Mouse (Mus musculus) R1 (cell line): ENCODE measurements around the gene Orc4.

Source experiments
- DNase-seq: peaks from one replicate; pipeline ENCODE4 v3.0.0-alpha.2; 2018; ENCODE audit warnings: low read depth, low spot score

Orc4 gene

DNA sequence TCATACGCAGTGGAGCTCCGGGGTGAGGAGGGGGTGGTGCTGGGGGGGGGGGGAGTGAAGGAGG, at the start of gene Orc4:
Gene Orc4 (minus strand): TSS at position 26 of the 64 bp plus-strand sequence.
- no peak for DNase-seq

DNA sequence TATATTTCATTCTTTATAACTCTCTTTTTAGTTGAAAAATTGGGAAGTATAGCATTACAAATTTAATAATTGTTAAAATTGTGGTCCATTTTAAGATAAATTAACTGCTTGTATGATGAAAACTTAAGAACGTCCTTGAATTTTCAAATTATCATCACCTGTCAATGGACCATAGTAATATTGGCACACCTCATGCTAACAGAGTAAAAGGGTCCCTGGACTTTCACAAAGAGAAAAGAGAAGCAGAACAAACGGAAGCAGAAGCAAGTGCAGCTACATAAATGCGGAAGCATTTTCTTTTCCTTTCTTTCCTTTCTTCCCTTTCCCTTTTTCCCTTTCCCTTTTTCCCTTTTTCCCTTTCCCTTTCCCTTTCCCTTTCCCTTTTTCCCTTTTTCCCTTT, 40.2 kb upstream of the Orc4 start:
- no peak for DNase-seq

DNA sequence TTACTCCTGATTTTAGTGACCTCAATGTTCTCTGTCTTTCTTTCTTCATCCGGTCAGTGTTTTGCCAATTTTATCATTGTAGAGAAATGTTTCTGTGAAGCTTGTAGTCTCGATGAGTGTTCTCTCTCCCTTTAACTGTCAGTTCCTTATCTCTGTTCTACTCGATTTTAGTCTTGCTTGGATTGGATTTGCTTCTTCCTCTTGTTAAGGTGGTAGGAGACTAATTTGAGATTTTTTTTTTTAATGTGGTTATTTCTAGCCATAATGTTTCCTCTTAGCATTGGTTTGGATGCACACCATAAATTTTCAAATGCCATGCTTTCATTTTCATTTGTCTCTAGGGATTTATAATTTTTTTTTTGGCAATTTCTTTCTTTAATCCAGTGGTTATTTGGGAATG, 28.8 kb upstream of the Orc4 start:
- DNase-seq: no peak

DNA sequence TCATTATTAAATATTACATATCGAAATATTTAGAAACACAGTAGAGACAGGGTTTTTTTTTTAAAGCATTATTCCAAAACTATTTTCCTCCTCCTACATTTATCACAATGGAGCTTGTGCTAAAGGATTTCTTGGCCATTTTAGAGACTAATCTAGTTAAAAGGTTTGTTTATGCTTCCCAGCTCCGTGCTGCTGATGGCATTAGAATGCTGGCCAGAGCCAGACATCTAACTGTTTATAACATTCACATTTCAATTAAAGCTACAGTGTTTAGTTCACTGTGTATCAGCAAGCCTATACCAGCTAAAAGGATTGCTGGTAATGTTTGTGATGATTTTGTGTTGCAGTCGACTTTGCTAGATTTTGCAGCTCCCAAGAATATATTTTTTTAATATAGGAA, 6.5 kb upstream of the Orc4 start:
- no peak for DNase-seq

DNA sequence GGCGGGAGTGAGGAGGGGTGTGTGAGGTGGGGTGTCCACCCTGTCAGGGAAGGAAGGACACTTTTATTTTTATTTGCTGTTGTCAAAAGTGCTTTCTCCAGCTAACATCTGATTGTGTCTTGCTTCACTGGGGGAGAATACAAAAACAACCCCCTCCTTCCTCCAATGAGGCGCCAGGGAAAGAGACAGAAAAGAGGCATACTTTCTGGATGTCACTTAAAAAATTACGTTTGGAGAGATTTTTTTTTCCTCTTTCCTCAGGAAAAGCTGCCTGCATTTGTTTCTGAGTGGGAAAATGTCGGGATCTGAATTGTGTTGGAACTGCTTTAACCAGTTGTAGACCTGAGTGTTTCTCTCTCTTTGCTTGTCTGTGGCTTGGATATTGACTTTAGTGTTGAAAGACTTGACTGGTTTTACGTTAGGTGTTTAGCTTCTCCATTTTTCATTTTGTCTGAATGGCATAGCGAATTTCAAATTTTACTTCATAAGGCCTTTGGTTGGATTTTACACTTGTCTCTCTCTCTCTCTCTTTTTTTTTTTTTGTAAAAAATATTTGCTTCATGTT, 321 bp upstream of the Orc4 start:
- DNase-seq: peak; percentile 19

DNA sequence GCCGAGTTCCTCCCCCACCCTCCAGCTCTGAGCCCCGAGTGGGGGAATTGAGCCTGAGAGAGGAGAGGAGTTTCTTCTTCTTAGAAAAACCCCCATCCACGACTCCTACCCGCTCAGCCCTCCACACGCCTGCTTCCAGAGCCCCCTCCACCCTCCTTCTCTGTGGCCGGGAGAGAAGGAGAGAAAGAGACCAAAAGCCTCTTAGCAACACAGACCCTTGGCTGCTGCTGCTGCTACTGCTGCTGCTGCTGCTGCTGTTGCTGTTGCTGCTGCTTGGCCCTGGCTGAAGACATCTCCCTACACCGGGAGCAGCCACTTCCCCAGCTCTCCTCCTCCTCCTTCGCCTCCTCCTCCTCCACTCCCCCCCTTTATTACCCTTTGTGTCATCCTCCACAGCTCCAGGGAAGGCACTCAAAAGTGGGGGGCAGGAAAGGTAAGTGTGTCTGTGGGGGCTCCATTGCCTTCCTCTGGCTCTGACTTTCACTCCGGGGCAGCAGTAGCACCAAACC, 280 bp downstream of the Orc4 start:
- peak; percentile 72 for DNase-seq

DNA sequence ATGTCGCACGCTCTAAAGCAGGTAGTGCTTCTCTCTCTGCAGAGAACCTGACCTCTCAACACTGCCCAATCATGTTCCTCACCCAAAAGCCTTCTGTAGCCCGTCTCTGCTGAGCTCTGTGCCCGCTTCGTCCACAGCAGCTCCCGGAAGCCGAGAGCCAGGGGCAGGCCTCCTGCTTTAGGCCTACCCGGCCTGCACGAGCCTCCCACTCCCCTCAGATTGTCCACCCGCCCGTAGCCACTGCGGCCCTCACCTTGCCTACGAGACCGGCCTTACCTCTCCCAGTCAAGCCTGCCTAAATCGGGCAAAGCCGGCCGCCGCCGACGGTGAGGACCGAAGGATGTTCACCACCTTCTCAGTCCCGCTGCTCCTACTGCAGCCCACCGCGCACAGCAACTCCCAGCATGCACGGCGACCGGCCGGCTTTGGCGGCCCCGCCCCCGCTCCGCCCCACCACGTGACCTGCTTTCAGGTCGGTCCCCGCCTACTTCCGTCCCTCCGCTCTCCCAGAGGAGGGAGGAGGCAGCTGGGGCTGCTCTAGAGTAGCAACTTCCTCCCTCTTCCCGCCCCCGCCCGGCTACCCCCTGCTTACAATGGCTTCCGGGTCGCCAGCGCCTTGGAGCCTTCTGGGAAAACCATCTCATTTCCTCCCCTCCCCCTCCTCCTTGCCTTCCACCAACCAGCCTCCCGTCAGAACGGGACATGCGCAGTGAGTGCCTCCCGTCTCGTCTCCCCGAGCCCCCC, 1.1 kb downstream of the Orc4 start, which contains the start of gene Mbd5:
Gene Mbd5 (plus strand): TSS at position 668 of the 744 bp plus-strand sequence.
- peak; percentile 99 for DNase-seq

DNA sequence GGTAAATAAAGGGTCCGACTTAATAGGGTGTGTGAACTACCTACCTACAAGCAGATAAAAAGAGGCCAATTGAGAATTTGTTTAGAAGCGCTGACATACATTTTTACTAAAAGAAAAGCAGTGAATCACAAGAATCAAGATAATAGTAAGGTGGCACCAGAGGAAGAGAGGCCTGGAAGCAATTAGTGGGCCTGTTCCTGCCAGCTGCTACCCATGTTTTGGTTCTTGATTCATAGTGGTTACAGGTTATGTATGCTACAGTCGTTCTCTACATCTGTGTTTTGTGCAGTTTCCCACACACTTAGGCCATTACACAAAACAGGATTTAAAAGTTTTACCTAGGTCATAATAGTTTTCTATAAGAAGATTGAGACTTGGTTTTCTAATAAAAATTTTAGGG, 2.3 kb downstream of the Orc4 start:
- DNase-seq: no peak

DNA sequence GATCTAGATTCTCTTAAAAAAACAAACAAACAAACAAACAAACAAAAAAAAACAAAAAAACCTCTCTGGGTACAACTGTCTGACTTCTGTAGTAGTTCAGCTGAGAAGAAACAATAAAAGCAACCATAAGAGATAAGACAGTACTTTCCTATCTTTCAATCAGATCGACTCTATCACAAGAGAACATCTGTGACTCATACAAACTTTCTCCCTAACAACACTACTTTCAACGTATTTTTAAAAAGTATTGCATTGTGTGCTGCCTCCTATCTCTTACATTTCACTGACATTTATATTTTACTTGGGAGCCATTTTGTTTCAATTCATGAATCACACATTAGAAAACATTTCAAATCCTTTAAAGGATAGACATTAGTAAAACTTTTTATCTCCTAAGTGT, 15.0 kb downstream of the Orc4 start:
- DNase-seq: no peak

DNA sequence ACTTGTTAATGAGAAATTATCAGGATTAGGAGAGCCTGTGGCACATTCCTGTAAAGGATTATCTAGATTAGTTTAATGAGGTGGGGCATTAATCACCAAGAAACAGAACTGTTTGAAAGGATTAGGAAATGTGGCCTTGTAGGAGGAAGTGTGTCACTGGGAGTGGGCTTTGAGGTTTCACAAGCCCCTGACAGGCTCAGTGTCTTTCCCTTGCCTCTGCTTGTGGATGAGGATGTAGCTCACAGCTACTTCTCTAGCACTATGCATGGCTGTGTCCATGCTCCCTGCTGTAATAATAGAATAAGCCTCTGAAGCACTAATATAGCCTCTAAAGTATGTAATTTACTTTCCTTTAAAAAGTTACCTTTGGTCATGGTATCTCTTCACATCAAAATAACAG, 34.2 kb downstream of the Orc4 start:
- no peak for DNase-seq

DNA sequence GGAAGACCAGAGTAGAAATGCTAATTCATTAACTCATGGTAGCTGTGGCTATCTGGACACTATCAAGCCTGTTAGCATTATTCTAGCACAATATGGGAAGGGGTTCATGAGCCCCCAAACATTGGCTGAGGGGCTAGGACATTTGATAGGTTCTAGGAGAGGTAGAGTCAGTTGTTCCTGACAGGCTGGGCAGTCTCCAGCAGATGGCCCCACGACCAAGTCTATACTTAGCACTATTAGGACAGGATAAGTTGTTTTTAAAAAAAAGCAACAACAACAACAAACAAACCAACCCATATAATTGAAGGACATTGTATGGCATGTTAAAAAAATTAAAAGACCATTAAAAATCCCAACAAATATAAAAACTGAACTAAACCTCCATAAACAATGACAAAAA, 35.9 kb downstream of the Orc4 start:
- DNase-seq: no peak

DNA sequence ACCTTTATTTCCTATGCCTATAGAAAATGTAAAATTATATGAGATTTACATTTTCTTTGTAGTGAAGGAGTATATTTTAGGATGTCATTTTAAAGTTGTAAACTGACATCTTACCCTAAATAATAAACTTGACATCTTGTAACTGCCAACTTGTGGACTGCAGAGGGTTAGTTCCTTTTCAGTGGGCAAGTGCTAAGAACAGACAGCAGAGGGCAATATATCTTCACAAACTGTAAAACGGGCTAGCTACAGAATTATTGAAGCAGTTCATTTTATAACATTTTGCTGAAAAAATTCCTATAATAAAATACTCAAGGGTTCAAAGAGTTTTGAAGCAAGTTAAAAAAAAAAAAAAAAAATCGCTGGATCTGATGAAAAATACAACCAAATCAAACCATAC, 41.2 kb downstream of the Orc4 start:
- DNase-seq: peak; percentile 13

DNA sequence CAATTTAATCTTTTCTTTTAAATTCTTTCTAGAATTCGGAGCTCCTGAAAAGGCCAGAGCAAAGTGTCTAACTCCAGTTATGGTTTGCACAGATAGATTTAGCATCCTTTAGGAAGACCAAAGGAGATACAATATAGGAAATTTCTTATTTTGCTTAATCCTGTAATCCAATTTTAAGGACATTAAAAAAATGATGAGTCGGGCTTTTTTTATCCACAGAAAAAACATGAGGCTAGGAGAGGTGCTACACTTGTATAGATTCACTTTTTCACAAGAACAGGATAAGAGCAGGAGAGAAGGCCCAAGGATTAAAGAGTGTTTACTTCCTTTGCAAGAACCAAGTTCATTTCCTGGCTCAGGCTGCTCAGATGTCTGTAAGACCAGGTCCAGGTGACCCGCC, 54.9 kb downstream of the Orc4 start:
- no peak for DNase-seq

DNA sequence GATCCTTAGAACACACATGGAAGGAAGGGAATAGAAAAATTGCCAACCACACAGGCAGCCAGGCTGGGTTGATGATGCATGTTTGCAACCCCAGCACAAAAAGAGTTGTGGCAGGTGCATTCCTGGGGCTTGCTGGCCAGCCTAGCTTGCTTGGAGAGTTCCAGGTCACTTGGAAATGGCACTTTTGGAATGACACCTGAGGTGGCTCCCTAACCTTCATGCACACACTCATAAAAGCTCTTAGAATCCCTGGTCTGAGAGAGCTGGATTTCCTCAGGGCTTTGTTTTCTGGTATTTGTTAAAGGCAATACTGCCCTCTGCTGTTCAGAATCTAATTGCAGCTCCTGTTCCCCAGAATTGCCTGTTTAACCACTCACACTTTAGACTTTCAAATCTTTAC, 64.1 kb downstream of the Orc4 start:
- DNase-seq: peak; percentile 60

DNA sequence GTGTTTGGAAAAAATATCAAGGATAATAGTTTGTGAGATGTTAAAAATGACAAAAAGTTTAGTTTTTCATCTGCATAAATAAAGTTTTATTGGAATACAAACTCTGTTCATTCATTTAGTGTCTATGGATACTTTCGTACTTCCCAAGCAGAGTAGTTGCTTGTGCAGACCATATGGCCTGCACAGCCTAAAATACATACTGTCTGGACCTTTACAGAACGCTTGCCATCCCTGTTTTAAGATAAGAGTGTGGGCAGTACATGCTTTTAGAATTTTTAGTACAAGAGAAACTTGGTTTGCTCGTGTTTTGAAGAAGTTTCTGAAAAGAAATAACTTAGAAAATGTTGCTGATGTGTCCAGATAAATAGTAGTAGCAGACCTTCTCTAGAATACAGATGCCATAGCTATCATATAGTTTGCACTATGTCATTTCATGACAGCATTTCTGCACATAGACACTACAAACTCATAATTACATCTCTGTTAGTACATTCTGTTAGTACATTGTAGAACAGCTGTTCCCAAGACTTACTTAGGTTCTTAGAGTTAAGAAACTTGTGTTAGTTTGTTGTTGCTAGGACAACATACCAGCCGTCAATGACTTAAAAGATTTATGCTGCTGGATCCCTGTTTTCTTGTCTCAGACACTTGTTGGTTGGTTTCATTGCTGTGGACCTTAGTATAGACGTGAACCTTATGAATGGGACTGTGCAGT, 81.7 kb downstream of the Orc4 start:
- no peak for DNase-seq

DNA sequence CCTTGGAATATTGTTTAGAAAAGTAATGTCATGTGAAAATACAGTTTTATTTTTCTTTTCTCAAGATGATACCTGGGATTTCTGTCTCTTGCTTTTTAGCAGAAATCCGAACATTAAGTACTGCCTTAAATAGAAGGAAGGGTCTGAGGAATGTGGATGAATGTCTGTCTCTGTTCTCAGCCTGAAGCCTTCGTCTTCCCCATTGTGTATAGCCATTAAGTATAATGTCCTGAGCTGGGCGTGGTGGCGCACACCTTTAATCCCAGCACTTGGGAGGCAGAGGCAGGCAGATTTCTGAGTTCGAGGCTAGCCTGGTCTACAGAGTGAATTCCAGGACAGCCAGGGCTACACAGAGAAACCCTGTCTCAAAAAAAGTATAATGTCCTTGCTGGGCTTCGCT, 84.5 kb downstream of the Orc4 start:
- DNase-seq: peak; percentile 48
